Mouse (Mus musculus) gastrocnemius, postnatal 25 days (tissue): ENCODE results near the gene 1700019A02Rik. TPM values are rescaled to one million over a fixed set of nuclear protein-coding genes. Genes with fewer than 3 reads are reported as not detected.

Experiments
- DNase-seq: peaks from one replicate; pipeline ENCODE4 v3.0.0; 2022
- long read RNA-seq, 2 experiments: library from polyadenylated mRNA; stranded (forward); transcript quantifications; one replicate each; pipeline ENCODE4 v2.0.0; 2021
- total RNA-seq, 2 experiments: library from RNA; stranded (reverse); gene quantifications; 1 replicate in 1 of 2; 2 replicates in 1 of 2; pipeline ENCODE4 v1.2.3; 2021

The 1700019A02Rik gene
- not detected for total RNA-seq
- long read RNA-seq, experiment 1: 0 reads
- long read RNA-seq, experiment 2: 0 reads

GRCm38 (mm10) chr1:53187536-53187935 lies at the start of gene 1700019A02Rik:
Gene 1700019A02Rik (minus strand): TSS chr1:53187636.
- DNase-seq: no peak

- no peak for DNase-seq
Measured at GRCm38 (mm10) chr1:53226063-53226462, 38.6 kb upstream of the 1700019A02Rik start.

- peak; percentile 14 for DNase-seq
Measured at GRCm38 (mm10) chr1:53225616-53226015, 38.2 kb upstream of the 1700019A02Rik start.

GRCm38 (mm10) chr1:53224775-53225174 lies 37.3 kb upstream of the 1700019A02Rik start:
- no peak for DNase-seq

- no peak for DNase-seq
Measured at GRCm38 (mm10) chr1:53210136-53210535, 22.7 kb upstream of the 1700019A02Rik start.

- no peak for DNase-seq
Measured at GRCm38 (mm10) chr1:53203902-53204301, 16.5 kb upstream of the 1700019A02Rik start.

- no peak for DNase-seq
Measured at GRCm38 (mm10) chr1:53201630-53202199, 14.3 kb upstream of the 1700019A02Rik start.

- no peak for DNase-seq
Measured at GRCm38 (mm10) chr1:53194536-53194935, 7.1 kb upstream of the 1700019A02Rik start.

GRCm38 (mm10) chr1:53191234-53191633 lies 3.8 kb upstream of the 1700019A02Rik start:
- peak; percentile 8 for DNase-seq

- DNase-seq: no peak
Measured at GRCm38 (mm10) chr1:53189620-53190019, 2.2 kb upstream of the 1700019A02Rik start.

- DNase-seq: no peak
Measured at GRCm38 (mm10) chr1:53186301-53186700, 1.1 kb downstream of the 1700019A02Rik start.

- no peak for DNase-seq
Measured at GRCm38 (mm10) chr1:53157715-53158114, 29.7 kb downstream of the 1700019A02Rik start.

- no peak for DNase-seq
Measured at GRCm38 (mm10) chr1:53123066-53123465, 64.4 kb downstream of the 1700019A02Rik start.

- DNase-seq: no peak
Measured at GRCm38 (mm10) chr1:53110561-53110960, 76.9 kb downstream of the 1700019A02Rik start.

Other genes with a start within 250 kb of the 1700019A02Rik start
- gene 1700019D03Rik, start 167.5 kb downstream of the 1700019A02Rik start, total RNA-seq: 1 to 10 TPM; 1.0 to 2.1 TPM
- 10 to 100 TPM; 29.6 to 38.9 TPM for gene Mstn, start 126.0 kb downstream of the 1700019A02Rik start, total RNA-seq
- gene Pms1, start 109.4 kb upstream of the 1700019A02Rik start, total RNA-seq: 1 to 10 TPM; 3.2 to 4.9 TPM
- 1 to 10 TPM; 4.4 to 4.8 TPM for gene Ormdl1, start 109.5 kb upstream of the 1700019A02Rik start, total RNA-seq
- gene Gm28778, start 109.5 kb upstream of the 1700019A02Rik start, total RNA-seq: 1 to 10 TPM; 1.4 to 2.3 TPM
- gene Osgepl1, start 126.0 kb upstream of the 1700019A02Rik start, total RNA-seq: 10 to 100 TPM; 21.8 to 22.4 TPM
- gene Asdurf, start 165.0 kb upstream of the 1700019A02Rik start, total RNA-seq: 1 to 10 TPM in 1 of 2 experiments, not detected in 1; 5.2 TPM
- not detected for gene Gm28551, start 165.0 kb upstream of the 1700019A02Rik start, total RNA-seq
- 10 to 100 TPM; 48.9 to 49.9 TPM for gene Asnsd1, start 165.1 kb upstream of the 1700019A02Rik start, total RNA-seq